Mouse (Mus musculus) kidney, adult 2 months (tissue): ENCODE results near the gene Dock4.

Experiments used
- CTCF ChIP-seq: fragments of 200-500 bp; conservative IDR thresholded peaks from 2 replicates; pipeline ENCODE4 v1.5.1; 2011; ENCODE audit warnings: low read depth, mild to moderate bottlenecking, control low read depth, low read length, moderate library complexity, mixed read lengths; ENCODE audit not compliant: insufficient read depth, insufficient read length
- POLR2A ChIP-seq: fragments of 200-500 bp; IDR thresholded peaks from one replicate; pipeline ENCODE4 v1.6.1; 2011; ENCODE audit warnings: low read depth, low read length, control low read depth

DNA sequence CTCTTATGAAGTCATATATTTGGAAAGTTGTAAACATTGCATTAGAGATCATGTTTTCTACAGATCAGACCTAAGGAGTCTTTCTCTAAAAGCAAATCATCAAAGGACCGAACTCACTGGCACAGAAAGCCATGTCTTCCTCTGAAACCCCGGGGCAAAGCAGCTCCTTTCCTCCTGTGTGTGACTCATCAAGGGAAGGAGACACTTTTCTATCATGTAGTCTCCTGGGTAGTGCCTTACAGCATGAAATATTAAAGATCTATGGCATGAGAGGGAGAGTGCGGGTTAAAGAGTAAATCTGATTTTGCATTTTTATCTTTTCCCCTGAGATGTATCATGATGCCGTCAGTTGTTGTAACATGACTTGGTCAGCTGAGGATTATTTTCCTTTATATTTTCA, 159.8 kb downstream of the Dock4 start:
- TF ChIP-seq CTCF (no peak), POLR2A (no peak)
